Mouse (Mus musculus): ENCODE results near the gene Galnt6. TPM values are rescaled to one million over a fixed set of nuclear protein-coding genes. Genes with fewer than 3 reads are reported as not detected.

Galnt6 gene
- polyA plus RNA-seq, 1 experiment from 2014 or later: 0.24 TPM

- Histone ChIP-seq H3K4me1 (ENCODE audit: control insufficient read depth, insufficient read depth, low read length) (peaks cover 11% of the 10 kb centered on the region), H3K9me3 (replicated peaks; ENCODE audit: control insufficient read depth, low read length, poor library complexity, severe bottlenecking) (no peaks in the 10 kb centered on the region), H3K4me3 (ENCODE audit: low read depth, low read length) (no peak overlapping the region), H3K9ac (ENCODE audit: low read depth, low read length) (no peak overlapping the region), H3K27me3 (ENCODE audit: control insufficient read depth, insufficient read depth, low read depth, low read length) (no peaks in the 10 kb centered on the region), H3K4me2 (ENCODE audit: low read length) (no peak overlapping the region), H3K27ac (ENCODE audit: low read length) (no peak overlapping the region), H3K36me3 (ENCODE audit: control insufficient read depth, insufficient read depth, low read length) (no peaks in the 10 kb centered on the region)
- ATAC-seq: no peak
- WGBS: 88% methylated on average over 5 of the region's 5 CpGs
These were observed 61.2 kb downstream of the Galnt6 start for GRCm38 (mm10) chr15:100667871-100668545.

DNA sequence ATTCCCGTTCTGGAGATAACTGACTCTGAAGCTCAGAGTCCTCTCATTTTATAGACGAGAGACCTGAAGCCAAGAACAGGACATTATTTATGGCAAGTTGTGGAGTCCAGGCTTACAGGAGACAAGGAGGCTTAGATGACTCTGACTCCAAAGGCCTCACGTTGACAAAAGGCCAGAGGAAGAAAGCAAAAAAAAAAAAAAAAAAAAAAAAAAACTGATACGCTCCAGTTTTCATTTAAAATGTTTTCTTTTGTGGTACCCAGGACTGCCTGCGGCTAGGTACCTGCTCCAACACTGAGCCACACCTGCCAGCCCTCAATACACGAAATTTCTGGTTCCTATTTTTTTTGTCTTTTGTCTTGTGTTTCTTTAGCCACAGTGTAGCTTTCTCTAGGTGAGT lies 61.8 kb downstream of the Galnt6 start:
- Histone ChIP-seq H3K9me3 (replicated peaks; ENCODE audit: control insufficient read depth, low read length, poor library complexity, severe bottlenecking) (no peaks in the 10 kb centered on the region), H3K27me3 (ENCODE audit: control insufficient read depth, insufficient read depth, low read depth, low read length) (no peaks in the 10 kb centered on the region), H3K36me3 (ENCODE audit: control insufficient read depth, insufficient read depth, low read length) (no peaks in the 10 kb centered on the region), H3K4me3 (ENCODE audit: low read depth, low read length) (no peak overlapping the region), H3K9ac (ENCODE audit: low read depth, low read length) (no peak overlapping the region), H3K27ac (ENCODE audit: low read length) (no peak overlapping the region), H3K4me1 (ENCODE audit: control insufficient read depth, insufficient read depth, low read length) (peaks cover 11% of the 10 kb centered on the region), H3K4me2 (ENCODE audit: low read length) (no peak overlapping the region)
- ATAC-seq: no peak
- 65% methylated on average over 6 of the region's 6 CpGs for WGBS

- 0 out of 2 replicates have a peak overlapping the region, but pooled peaks have one; percentile 10 for H3K9ac ChIP-seq (ENCODE audit: low read depth, low read length)
- H3K27ac ChIP-seq (ENCODE audit: low read length): no peak overlapping the region
- ATAC-seq: no peak
- no peak overlapping the region for H3K4me2 ChIP-seq (ENCODE audit: low read length)
- peaks cover 11% of the 10 kb centered on the region for H3K4me1 ChIP-seq (ENCODE audit: control insufficient read depth, insufficient read depth, low read length)
- 35% methylated on average over 12 of the region's 12 CpGs for WGBS
- no peaks in the 10 kb centered on the region for H3K36me3 ChIP-seq (ENCODE audit: control insufficient read depth, insufficient read depth, low read length)
- no peaks in the 10 kb centered on the region for H3K27me3 ChIP-seq (ENCODE audit: control insufficient read depth, insufficient read depth, low read depth, low read length)
- no peak overlapping the region for H3K4me3 ChIP-seq (ENCODE audit: low read depth, low read length)
- H3K9me3 ChIP-seq (replicated peaks; ENCODE audit: control insufficient read depth, low read length, poor library complexity, severe bottlenecking): no peaks in the 10 kb centered on the region
These were observed 62.3 kb downstream of the Galnt6 start for GRCm38 (mm10) chr15:100666851-100667250.

DNA sequence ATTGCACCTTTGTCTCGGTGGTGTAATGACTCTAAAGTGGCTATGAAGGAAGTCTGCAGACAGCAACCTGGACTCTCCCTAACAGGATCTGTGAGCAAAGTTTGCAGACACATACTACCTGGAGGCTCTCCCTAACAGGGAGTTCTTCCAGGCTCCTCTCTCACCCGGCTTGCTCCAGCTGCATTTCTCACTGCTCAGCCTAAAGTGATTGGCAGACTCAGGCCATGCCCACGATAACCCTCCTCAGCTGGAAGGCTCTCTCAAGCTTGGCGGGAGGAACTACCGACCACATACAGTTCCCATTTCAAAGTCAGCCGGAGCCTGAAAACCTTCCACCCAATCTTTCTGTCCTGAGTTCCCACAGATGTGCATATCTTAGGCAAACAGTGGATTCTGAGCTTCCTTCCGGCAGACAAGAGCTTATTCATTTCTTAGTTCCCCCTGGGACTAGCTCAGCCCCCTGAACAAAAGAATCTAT lies 62.9 kb downstream of the Galnt6 start:
- H3K36me3 ChIP-seq (ENCODE audit: control insufficient read depth, insufficient read depth, low read length): no peaks in the 10 kb centered on the region
- WGBS: 9% methylated on average over 7 of the region's 7 CpGs
- H3K9ac ChIP-seq (ENCODE audit: low read depth, low read length): no peak overlapping the region
- no peak for ATAC-seq
- H3K27me3 ChIP-seq (ENCODE audit: control insufficient read depth, insufficient read depth, low read depth, low read length): no peaks in the 10 kb centered on the region
- H3K4me1 ChIP-seq (ENCODE audit: control insufficient read depth, insufficient read depth, low read length): peaks cover 11% of the 10 kb centered on the region
- H3K27ac ChIP-seq (ENCODE audit: low read length): no peak overlapping the region
- H3K9me3 ChIP-seq (replicated peaks; ENCODE audit: control insufficient read depth, low read length, poor library complexity, severe bottlenecking): no peaks in the 10 kb centered on the region
- H3K4me2 ChIP-seq (ENCODE audit: low read length): no peak overlapping the region
- H3K4me3 ChIP-seq (ENCODE audit: low read depth, low read length): no peak overlapping the region

- no peak overlapping the region for H3K27ac ChIP-seq (ENCODE audit: low read length)
- H3K4me3 ChIP-seq (ENCODE audit: low read depth, low read length): no peak overlapping the region
- no peaks in the 10 kb centered on the region for H3K9me3 ChIP-seq (replicated peaks; ENCODE audit: control insufficient read depth, low read length, poor library complexity, severe bottlenecking)
- ATAC-seq: no peak
- H3K27me3 ChIP-seq (ENCODE audit: control insufficient read depth, insufficient read depth, low read depth, low read length): no peaks in the 10 kb centered on the region
- WGBS: 44% methylated on average over 9 of the region's 9 CpGs
- H3K4me1 ChIP-seq (ENCODE audit: control insufficient read depth, insufficient read depth, low read length): peaks cover 11% of the 10 kb centered on the region
- no peak overlapping the region for H3K9ac ChIP-seq (ENCODE audit: low read depth, low read length)
- H3K4me2 ChIP-seq (ENCODE audit: low read length): no peak overlapping the region
- no peaks in the 10 kb centered on the region for H3K36me3 ChIP-seq (ENCODE audit: control insufficient read depth, insufficient read depth, low read length)
These were observed 63.6 kb downstream of the Galnt6 start for GRCm38 (mm10) chr15:100665411-100666218.

GRCm38 (mm10) chr15:100664813-100665274 lies 64.3 kb downstream of the Galnt6 start:
- 83% methylated on average over 9 of the region's 9 CpGs for WGBS
- H3K27ac ChIP-seq (ENCODE audit: low read length): no peak overlapping the region
- peaks cover 11% of the 10 kb centered on the region for H3K4me1 ChIP-seq (ENCODE audit: control insufficient read depth, insufficient read depth, low read length)
- H3K4me3 ChIP-seq (ENCODE audit: low read depth, low read length): no peak overlapping the region
- ATAC-seq: no peak
- no peaks in the 10 kb centered on the region for H3K36me3 ChIP-seq (ENCODE audit: control insufficient read depth, insufficient read depth, low read length)
- H3K9ac ChIP-seq (ENCODE audit: low read depth, low read length): no peak overlapping the region
- no peaks in the 10 kb centered on the region for H3K9me3 ChIP-seq (replicated peaks; ENCODE audit: control insufficient read depth, low read length, poor library complexity, severe bottlenecking)
- no peaks in the 10 kb centered on the region for H3K27me3 ChIP-seq (ENCODE audit: control insufficient read depth, insufficient read depth, low read depth, low read length)
- H3K4me2 ChIP-seq (ENCODE audit: low read length): no peak overlapping the region

- 93% methylated on average over 5 of the region's 5 CpGs for WGBS
- H3K27me3 ChIP-seq (ENCODE audit: control insufficient read depth, insufficient read depth, low read depth, low read length): no peaks in the 10 kb centered on the region
- peaks cover 3% of the 10 kb centered on the region; the same call in 1 of the 2 replicates for H3K4me1 ChIP-seq (ENCODE audit: control insufficient read depth, insufficient read depth, low read length)
- H3K36me3 ChIP-seq (ENCODE audit: control insufficient read depth, insufficient read depth, low read length): no peaks in the 10 kb centered on the region
- no peak overlapping the region for H3K4me3 ChIP-seq (ENCODE audit: low read depth, low read length)
- no peaks in the 10 kb centered on the region for H3K9me3 ChIP-seq (replicated peaks; ENCODE audit: control insufficient read depth, low read length, poor library complexity, severe bottlenecking)
- no peak overlapping the region for H3K9ac ChIP-seq (ENCODE audit: low read depth, low read length)
- no peak for ATAC-seq
- no peak overlapping the region for H3K4me2 ChIP-seq (ENCODE audit: low read length)
- H3K27ac ChIP-seq (ENCODE audit: low read length): no peak overlapping the region
These were observed 68.4 kb downstream of the Galnt6 start for GRCm38 (mm10) chr15:100660805-100661204.

DNA sequence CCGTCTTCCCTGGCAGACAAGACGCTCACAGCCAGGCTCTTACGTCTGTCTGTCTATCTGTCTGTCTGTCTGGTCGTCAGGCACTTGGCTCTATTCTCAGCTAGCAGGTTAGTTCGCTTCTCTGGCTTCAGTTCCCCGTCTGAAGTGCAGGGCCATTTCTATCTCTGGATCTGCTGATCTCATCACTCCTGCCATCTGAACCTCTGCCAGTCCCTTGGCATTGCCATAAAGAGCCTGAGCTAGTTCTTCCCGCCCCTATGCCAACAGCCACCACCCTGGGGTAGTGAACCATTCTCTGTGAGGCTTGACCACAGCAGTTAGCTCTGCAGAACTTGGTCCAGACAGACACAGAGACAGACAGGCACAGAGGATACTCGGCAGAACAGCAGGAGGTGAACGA lies 68.9 kb downstream of the Galnt6 start:
- WGBS: 85% methylated on average over 9 of the region's 9 CpGs

DNA sequence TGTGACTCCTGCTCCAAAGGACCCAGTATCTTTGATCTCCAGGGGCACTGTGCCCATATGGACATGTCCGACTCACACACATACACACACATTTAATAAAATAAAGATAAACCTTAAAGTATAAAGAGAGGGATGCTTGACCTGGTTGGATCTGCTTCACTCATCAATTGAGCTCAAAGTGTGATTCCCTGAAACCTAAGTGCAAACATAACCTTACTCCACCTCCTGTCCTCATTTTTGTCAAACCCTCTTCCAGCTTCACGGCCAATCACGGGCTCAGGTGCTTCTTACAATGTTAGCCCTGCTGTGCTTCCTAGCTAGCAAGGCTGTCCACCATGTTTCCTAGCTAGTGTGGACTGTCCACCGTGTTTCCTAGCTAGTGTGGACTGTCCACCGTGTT lies 74.0 kb downstream of the Galnt6 start:
- Histone ChIP-seq H3K27ac (ENCODE audit: low read length) (no peak overlapping the region), H3K4me3 (ENCODE audit: low read depth, low read length) (no peak overlapping the region), H3K36me3 (ENCODE audit: control insufficient read depth, insufficient read depth, low read length) (no peaks in the 10 kb centered on the region), H3K4me2 (ENCODE audit: low read length) (no peak overlapping the region), H3K9ac (ENCODE audit: low read depth, low read length) (no peak overlapping the region), H3K4me1 (ENCODE audit: control insufficient read depth, insufficient read depth, low read length) (no peaks in the 10 kb centered on the region), H3K9me3 (replicated peaks; ENCODE audit: control insufficient read depth, low read length, poor library complexity, severe bottlenecking) (no peaks in the 10 kb centered on the region), H3K27me3 (ENCODE audit: control insufficient read depth, insufficient read depth, low read depth, low read length) (no peaks in the 10 kb centered on the region)
- 90% methylated on average over 5 of the region's 5 CpGs for WGBS
- no peak for ATAC-seq

More for the DNA sequence above, 68.9 kb downstream of the Galnt6 start:
- Histone ChIP-seq H3K27ac (ENCODE audit: low read length) (no peak overlapping the region), H3K4me1 (ENCODE audit: control insufficient read depth, insufficient read depth, low read length) (peaks cover 1% of the 10 kb centered on the region; the same call in 1 of the 2 replicates), H3K4me3 (ENCODE audit: low read depth, low read length) (no peak overlapping the region), H3K9me3 (replicated peaks; ENCODE audit: control insufficient read depth, low read length, poor library complexity, severe bottlenecking) (no peaks in the 10 kb centered on the region), H3K9ac (ENCODE audit: low read depth, low read length) (no peak overlapping the region), H3K36me3 (ENCODE audit: control insufficient read depth, insufficient read depth, low read length) (no peaks in the 10 kb centered on the region), H3K4me2 (ENCODE audit: low read length) (no peak overlapping the region), H3K27me3 (ENCODE audit: control insufficient read depth, insufficient read depth, low read depth, low read length) (no peaks in the 10 kb centered on the region)
- no peak for ATAC-seq

Measured in midbrain, embryonic 16.5 days (tissue).